Mouse (Mus musculus): Measurements from ENCODE around the gene Pax3.

The Pax3 gene

DNA sequence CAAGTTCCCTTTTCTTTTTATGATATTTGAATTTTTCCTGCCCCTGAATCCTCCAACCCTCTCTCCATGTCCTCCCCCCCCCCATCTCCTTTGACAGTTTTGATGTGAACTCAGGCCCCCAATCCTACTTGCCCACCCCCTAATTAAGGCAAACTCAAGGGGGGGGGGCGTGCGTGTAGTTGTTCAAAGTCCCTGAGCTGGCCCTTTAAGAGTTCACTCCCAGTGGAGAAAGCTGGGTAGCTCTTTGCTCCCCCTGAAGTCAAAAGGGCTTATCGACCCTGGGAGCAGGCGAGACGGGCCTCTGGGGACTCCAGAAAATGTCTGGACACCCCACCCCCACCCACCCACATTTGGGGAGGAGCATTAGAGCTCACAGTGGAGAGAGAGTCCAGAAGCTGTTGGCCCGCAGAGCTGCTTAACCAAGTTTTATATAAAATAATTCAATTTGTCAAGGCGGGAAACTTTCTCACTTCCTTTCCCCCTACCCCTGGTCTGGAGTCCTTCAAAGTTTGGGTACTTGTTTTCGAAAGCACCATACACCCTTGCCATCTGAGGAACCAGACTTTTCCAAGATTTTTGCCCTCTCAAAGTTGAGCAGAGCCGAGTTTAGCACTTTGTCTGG is 1.5 kb upstream of the Pax3 start:
- no peak for DNase-seq (ENCODE audit: low spot score)

DNA sequence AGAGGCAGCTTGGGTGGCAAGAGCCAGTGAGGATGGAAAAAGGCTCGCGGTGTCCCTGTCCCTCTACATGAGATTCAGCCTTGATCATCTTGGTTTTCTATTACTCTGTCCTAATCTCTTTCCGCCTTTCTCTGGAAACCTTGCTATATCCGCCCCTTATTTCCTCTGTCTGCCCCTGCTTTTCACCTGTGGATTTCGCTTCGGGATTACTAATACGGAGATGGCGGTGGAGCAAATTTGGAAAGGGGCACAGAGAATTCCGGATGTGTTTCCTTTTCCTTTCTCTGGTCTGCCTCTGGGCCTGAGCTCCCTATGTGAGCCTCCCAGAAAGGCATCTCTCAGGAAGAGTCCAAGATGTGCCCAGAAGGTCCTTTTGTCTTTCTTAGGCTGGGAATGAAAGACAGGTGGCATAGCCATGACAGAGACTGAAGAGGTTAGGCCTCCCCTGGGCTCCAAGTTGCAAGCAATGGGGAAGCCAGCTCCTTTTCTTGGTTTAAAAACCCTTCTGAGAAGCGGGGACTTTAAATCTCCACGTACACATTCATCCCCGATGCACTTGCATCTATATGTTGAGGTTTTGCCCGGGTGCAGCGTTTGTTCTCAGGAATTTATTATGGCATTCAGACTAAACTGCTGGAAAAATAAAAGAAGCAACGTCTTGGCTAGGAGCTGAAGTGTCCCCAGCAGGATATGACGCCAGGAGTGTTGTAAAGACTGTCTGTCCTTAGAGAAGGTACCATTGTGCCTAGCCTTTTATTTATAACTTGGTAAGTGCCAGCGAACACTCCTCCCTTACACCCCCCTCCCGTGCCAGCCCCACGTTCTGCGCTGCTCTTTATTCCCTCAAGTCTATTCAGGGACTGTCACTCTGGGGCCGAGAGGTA is 659 bp upstream of the Pax3 start:
- no peak for DNase-seq (ENCODE audit: low spot score)

DNA sequence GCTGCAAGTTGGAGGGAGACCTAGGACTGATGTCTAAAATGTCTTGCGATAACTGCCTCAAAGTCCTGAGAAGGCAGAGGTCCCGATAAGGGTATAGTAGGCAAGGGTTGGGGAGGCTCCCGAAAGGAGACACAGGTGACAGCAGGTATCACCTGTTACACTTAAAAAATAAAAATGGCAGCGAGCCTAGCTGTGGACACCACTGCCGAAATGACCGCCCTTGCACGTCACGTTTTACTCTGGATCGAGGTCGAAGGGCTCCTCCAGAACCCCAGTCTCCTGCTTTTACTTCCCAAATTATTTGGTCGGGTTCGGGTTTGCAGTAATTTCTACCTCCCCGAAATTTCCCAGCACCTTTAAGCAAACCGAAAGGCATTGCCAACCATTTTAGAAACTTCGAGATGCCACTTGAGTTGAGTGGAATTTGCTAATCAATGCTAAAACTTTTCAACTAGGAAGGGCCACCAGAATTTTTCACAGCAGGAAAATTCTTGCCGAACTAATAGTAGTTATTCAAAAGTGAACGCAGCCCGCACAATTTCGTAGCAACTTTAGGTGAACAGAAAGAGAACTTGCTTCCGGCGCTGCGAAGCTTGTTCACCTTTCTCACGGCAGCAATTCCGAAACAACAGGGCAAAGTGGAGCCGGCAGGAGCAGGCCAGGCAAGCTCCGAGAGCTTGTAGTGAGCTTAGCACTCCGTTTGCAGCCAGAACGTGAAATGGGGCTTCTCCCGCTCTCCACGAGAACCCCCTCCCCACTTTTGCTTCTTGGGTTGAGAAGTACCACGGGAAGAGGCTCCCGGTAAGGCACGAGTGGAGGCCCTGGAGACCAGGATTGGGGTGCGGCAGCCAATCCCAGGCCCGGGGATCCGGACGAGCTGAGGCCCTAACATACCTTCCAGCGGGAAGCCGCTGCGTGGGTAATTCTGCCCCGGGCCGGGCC is 892 bp downstream of the Pax3 start:
- DNase-seq (ENCODE audit: low spot score): no peak

DNA sequence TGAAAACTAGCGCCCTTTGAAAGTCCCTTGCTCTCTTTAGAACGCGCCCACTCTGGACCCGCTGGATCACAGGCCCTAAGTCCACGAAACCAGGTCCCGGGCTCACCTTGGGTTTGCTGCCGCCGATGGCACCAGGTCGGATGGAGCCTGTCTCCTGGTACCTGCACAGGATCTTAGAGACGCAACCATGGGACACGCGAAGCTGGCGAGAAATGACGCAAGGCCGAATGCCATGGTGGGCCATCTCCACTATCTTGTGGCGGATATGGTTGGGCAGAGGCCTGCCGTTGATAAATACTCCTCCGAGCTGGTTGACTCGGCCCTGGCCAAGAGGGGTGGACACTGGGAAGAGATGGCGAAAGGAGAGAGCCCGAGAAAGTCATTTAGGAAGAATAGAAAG is 1.8 kb downstream of the Pax3 start:
- DNase-seq (ENCODE audit: low spot score): no peak

DNA sequence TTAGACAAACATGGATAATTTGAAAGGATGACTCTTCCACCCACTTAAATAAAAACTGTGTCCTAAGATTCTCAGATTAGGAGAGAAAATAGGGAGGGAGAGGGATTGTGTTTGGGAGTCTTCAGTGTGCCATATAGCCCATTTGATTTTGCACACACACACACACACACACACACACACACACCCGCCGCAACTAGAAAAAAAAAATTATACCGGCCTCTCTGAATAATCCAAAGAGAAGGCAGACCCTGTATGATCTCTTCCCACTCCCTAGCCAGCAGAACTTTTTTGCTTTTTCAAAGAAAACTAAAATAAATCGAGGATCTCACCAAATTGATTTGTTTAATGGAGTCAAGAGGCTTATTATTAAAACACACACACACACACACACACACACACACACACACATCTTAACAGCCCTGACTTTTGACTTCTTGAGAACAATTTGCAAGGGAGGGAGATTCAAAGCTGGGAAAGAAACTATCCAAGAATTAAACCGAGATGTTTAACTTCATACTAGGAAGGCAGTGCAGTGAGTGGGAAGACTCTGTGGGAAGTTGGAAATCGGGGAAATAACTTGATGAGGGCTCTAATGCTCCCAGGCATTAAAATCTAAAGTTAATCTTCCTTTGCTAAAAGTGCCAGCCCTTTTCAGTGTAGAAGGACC is 2.4 kb downstream of the Pax3 start:
- DNase-seq (ENCODE audit: low spot score): no peak

DNA sequence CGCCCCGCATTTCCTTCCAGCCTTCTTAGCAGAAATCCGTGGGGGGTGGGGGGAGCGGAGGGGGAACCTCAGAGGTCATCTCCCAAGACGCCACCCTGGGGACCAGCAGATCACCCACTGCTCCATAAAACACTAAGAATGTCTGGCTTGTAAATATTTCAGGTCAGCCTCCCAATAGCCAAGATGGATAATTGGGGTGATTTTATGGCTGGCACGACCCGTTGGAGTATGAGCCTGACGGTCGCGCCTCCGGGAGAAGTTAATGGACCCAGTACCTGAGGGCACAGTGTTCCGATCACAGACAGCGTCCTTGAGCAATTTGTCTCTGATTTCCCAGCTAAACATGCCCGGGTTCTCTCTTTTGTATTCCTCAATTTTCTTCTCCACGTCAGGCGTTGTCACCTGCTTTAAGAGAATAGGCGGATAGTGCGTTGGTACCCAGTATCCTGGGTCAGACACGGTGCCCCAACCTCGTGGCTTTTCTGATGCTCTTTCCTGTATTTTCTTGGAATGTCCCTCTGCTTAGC is 3.4 kb downstream of the Pax3 start:
- no peak for DNase-seq (ENCODE audit: low spot score)

DNA sequence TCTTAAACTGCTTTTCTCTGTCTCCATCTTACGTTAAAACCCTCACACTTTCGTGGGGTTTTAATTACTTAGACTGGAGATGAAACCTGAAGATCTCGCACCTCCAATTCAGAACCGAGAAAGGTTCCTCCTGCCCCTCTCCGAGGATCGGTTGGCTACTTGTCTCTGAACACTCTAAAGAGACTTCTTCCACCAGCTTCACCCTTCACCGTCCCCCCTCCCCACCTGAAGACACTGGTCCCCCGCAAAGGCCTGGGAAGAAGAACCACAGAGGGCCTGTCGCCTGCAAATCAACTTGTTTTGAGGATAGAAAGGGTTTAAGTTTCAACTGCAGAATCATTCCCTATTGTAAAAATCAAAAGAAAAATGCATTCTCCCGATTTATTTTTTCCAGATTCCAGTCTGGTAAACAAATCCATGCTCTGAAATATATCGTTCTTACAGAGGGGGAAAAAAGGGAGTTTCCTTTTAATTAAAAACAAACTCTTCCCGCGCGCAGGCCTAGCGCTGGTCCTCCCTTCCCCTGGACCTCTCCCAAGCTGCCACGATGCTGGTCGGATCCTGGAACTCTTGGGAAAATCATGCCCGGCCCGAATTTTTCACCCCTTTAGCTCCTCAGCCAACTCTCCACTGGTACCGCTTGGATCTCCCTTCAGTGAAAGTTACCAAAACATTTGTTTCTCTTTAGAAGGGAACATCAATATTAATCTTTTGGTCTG is 4.0 kb downstream of the Pax3 start:
- DNase-seq (ENCODE audit: low spot score): no peak

DNA sequence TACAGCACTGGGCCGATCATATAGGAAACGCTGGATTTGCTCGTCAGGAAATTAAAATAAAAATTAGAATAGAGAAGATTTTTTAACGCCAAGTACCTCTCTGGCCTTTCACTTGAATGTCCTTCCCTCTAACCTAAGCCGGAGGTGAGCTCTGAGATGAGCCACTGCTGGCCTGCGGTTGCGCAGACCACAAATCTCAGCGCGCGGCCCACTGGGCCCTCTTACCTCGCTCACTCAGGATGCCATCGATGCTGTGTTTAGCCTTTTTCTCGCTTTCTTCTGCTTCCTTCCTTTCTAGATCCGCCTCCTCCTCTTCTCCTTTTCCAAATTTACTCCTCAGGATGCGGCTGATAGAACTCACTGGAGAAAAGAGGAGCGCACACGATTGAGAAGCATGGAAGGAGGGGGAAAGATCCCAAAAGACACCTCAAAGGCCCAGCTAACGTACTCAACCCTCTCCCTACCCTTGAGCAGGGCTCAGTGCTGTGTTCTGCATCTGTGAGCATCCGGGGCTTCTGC is 4.7 kb downstream of the Pax3 start:
- no peak for DNase-seq (ENCODE audit: low spot score)

DNA sequence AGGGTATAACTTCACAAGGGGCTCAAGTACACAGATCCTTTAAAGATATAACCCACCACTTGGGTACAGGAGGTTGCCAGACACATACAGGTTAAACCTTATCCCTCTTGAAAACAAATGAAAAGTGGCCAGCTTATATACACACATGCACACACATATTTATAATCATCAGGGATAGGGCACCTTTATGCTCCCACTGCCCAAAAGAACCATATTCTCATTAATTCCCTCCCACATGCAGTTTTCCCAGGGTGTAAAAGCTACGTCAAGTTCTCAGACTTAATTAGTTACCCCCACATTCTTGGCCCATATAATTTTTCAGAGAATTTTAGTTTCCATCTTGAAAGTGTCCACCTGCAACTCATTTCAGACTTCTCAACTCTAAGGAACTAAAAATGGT is 5.2 kb downstream of the Pax3 start:
- no peak for DNase-seq (ENCODE audit: low spot score)

DNA sequence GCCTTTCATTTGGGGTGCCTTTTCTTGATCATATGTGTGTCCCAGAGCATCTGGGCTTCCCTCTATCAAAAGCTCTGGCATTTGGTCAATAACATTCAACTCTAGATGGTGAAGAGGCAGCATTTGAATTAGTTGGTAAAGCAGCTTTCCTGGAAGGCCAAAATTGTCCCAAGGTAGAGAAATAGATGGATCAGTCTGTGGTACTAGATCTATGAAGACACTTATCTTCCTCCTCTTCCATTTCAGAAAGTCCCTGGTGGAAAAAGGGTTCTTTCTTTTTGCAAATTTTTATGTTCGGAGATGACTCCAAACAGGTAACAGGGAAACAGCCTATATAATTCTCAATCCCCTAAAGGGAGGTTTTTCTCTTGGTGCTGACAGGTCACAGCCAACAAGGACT is 5.6 kb downstream of the Pax3 start:
- DNase-seq (ENCODE audit: low spot score): no peak

DNA sequence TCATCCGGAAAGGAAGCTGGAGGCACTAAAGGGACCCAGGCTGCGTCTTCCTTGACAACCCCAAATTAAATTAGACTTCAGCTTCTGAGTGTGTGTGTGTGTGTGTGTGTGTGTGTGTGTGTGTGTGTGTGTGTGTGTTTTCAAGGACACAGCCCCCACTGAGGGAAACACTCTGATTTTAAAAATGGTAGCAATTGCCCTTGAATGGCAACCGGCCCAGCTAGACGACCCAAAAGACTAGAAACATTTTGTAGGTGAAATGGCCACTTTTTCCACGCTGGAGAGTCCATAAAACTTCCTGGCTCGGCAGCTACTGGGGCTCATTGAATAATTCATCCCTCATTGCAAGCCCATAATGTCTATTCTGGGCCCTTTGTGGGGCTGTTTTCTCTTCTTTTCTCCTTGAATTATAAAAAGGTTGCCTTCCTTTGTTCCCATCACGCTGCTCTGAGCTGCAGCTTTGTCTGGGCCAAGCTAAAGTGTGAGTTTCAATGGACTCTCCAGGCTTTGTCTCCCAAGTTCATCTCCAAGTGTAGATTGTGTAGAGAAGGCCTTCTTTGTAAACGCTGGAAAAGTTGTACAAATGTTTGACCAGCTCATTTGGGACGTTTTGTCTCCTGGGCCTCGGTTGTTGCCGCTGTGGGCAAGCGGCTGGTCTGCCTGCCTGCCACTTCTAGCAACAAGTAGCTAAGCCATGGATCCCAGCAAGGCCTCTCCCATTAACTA is 6.4 kb downstream of the Pax3 start:
- no peak for DNase-seq (ENCODE audit: low spot score)

DNA sequence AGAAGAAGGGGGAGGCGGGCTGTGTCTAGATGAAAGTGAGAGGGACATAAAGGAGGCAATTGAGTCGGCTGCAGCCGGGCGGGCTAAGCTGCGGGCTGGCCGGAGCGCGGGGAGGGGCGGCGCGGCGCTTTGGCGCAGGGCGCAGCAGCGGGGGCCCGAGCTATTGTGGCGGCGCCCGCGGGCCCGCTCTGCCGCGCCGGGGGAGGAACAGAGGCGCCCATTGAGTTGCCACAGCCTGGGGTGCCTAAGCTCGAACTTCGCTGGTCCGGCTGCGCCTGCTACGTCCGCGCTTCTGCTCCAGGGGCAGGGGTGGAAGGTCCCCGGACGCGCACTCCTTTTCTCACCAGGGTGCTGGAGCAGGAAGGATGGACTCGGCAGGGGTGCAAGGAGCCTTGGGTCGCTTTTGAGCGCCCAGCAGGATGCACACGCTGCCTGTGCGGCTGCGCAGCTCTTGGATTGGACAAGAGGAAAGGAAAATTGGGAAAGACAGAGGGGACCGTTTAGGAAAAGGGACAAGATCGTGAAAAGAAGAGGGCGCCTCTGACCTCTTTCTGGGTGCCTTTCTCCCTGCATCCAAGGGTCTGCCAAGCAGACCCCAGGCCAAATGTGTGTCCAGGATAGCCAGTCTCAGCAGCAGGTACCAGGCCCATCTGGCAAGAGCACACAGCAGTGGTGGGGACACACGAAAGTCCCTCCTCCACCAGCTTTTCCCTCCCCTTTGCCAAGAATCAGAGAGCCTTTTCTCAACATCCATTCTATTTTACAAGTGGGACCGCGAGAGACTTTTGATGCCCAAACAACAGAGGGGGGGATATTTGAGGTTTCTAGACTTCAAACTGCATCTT is 7.2 kb downstream of the Pax3 start:
- DNase-seq (ENCODE audit: low spot score): no peak

DNA sequence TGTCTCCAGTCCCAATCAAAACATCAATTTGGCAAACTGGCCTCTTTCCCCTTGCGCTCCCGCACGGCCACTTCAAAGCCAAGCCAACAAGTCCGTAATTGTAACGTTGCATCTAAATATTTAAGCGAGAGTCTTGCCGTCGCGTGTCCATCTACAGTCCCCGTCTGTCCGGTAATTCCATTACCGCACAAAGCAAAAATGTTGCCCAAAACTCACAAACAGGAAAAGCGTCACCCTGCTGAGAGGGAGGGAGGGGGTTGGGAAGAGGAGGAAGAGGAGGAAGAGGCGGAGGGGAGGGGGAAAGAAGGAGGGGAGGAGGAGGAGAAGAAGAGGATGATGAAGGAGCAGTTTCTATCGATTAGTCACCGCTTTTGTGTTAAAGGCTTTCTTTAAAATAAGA is 7.9 kb downstream of the Pax3 start:
- no peak for DNase-seq (ENCODE audit: low spot score)

DNA sequence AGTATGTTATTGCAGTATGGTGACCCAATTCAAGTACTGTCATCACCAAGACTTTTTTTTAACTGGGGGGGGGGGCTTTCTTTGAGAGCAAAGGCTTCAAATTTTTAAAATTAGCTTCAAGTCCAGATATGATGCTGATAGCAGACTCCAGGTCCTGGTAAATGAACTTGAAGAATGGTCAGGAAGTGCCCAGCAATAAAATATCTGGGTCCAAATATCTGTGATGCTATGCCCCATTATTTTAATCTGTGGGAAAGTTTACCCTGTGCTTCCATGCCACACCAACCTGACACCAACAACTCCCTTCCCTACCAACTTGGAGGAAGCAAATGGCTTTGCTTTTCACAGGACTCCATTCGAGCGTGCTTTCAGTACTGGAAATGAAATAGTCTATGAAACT is 8.6 kb downstream of the Pax3 start:
- DNase-seq (ENCODE audit: low spot score): no peak

DNA sequence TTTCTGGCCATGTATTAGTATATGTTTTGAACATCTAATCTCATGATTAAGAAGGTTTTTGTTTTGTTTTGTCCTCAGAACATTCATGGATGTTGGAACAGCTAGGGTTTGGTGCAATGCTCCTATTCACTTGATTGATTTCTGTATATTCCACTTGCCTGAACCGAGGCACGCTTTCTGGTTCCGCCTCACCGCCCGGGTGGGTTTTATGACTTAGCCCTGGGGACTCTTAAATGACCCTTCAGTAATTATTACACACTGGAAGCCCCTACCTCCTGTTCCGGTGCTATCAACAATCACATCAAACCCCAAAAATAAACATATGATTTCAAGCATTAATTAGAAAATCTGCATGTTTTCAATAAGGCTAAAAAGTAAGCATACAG is 9.2 kb downstream of the Pax3 start:
- no peak for DNase-seq (ENCODE audit: low spot score)

DNA sequence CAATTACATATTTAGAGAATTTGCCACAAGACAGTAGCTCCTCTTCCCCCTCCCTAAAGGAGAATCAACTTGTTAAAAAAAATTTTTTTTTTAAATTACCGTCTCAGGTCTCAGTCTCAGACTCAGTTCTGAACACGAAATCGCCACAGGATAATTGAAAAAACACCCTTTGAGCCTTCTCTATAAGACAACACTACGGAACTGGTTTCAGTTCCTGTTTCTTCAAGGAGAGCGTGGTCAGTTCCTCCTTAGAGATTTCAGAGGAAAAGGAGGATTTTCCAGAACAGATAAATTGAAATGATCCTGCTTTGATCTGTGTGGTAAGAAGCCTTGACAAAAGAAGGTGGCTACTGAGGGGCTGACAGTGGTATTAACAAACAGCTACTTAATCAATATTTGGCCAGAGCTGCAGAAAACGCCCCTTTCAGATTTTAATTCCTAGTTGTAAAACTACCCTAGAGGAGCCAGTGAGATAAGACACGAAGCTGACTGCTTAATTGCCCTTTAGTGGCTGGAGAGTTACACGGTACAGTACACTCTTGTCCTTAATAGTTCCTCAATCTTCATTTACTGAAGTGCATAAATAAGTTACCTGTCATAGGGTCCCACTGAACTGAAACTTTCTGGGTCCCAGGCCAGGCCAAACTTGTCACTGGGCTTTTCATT is 9.7 kb downstream of the Pax3 start:
- no peak for DNase-seq (ENCODE audit: low spot score)

DNA sequence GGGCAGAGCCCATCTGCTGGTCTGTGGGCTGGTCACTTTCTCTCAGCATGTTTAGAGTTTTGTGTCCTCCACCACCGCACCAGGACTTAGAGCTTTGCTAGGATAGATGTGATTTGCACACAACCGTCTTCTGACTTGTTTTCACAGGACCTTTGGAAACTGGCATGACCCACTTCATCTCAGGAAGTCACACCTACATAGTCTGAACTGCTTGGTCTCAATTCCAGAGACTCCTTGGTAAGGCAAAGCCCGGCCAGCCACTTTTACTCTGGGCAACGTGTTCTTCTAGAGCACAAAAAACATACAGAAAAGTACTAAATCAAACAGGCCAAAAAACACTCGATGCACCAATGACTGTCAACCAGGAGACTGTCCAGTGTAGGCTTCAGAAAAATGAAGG is 14.0 kb downstream of the Pax3 start:
- no peak for DNase-seq (ENCODE audit: low spot score)

DNA sequence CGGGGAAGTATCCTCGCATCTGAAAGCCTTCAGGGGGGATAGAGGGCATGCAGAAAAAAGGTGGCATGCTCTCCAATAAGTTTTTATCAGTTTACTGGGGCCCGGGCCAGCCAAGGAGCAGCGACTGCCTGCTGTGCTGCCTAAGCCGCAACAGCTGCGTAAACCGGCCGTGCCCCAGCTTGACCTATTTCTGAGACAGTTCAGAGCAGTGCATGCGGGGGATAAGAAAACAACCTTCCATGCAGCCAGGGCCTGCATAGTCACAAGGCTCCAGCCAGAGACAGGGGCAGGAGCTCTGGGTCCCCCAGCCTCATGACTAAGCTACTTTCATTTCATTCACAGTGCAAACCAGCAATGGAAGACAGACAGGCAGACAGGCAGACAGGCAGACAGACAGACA is 15.1 kb downstream of the Pax3 start:
- DNase-seq (ENCODE audit: low spot score): no peak

DNA sequence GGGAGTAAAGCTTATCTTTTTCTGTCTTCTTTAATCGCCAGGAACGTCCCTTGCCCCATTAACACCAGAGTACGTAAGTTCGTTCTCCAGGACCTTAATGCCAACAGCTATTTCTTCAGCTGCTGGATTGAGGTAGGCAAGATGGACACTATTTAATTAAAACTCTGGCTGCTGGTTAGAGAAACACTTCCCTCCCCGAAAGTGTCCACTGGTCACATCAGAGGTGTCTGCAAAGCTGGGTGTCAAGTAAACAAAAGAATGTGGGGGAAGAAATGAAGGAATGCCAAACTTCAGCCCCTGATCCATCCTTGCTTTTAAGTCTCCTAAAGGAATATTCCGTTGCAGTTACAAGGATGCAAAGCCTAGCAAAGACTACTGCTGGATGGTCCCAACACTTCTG is 24.6 kb downstream of the Pax3 start:
- DNase-seq (ENCODE audit: low spot score): no peak

All from layer of hippocampus, adult 11-12 months (tissue).